Mouse (Mus musculus) spleen, postnatal 10 days (tissue): ENCODE measurements around the gene Uxs1.

Source experiments
- DNase-seq, 2 experiments: peaks; one replicate each; pipeline ENCODE4 v3.0.0; 2021 to 2022; ENCODE audit warnings: low spot score in 2 of 2

The Uxs1 gene

GRCm38 (mm10) chr1:43798048-43798447, 29.6 kb downstream of the Uxs1 start:
- no peak for DNase-seq

GRCm38 (mm10) chr1:43789765-43790164, 37.8 kb downstream of the Uxs1 start:
- DNase-seq, result no peak

DNA sequence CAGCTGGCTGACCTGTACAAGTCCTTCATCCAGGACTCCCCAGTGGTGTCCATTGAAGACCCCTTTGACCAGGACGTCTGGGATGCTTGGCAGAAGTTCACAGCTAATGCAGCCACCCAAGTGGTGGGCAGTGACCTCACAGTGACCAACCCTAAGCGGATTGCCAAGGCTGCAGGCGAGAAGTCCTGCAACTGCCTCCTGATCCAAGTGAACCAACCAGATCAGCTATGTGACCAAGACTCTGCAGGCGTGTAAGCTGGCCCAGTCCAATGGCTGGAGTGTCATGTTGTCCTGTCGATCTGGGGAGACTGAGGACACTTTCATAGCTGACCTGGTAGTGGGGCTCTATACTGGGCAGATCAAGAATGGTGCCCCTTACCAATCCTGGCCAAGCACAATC, 40.9 kb downstream of the Uxs1 start:
- no peak for DNase-seq

GRCm38 (mm10) chr1:43785316-43785715, 42.3 kb downstream of the Uxs1 start:
- DNase-seq, result no peak

- DNase-seq, result no peak
These were observed 44.4 kb downstream of the Uxs1 start for GRCm38 (mm10) chr1:43783186-43783585.

GRCm38 (mm10) chr1:43782680-43783079, 44.9 kb downstream of the Uxs1 start:
- DNase-seq, result no peak

- DNase-seq, result no peak
These were observed 45.9 kb downstream of the Uxs1 start for GRCm38 (mm10) chr1:43781672-43782071.

GRCm38 (mm10) chr1:43781195-43781594, 46.4 kb downstream of the Uxs1 start:
- DNase-seq, result no peak

GRCm38 (mm10) chr1:43776106-43776505, 51.5 kb downstream of the Uxs1 start:
- no peak for DNase-seq

DNA sequence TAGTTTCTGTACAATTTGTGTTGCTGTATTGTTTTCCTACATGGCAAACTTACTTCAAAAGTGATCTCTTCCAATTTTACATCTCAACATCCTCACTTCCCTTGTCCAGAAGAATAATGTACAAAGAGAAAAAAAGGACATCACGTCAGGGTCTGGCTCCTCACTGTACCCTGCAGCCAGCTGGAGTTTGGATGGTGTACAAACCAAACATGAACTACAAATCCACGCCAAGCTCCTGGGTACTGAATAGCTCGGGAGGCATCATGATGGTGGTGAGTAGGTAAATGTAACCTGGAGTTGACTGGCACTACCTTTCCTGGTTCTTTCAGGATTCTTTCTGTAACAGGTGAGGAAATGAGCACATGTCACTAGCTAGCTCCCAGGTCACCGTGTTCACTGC, 53.5 kb downstream of the Uxs1 start:
- no peak for DNase-seq

DNA sequence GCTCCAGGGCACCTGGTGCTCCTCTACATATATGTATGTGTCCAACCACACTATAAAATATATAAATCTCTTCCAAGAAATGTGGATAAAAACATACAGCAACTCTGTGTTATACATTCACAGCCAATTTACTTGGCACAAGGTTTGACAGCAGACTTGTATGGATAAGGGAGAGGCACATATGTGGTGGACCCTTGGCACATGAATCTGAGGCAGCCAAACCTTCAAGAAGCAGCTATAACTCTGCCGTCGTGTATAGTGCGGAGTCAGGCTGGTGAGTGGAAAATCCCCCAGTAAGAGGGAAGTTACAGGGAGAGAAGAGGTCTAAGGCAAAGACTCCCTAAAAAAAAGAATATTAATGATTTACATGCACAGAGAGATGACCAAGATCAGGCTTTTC, 54.9 kb downstream of the Uxs1 start:
- DNase-seq, result no peak

GRCm38 (mm10) chr1:43770032-43770431, 57.6 kb downstream of the Uxs1 start:
- no peak for DNase-seq

DNA sequence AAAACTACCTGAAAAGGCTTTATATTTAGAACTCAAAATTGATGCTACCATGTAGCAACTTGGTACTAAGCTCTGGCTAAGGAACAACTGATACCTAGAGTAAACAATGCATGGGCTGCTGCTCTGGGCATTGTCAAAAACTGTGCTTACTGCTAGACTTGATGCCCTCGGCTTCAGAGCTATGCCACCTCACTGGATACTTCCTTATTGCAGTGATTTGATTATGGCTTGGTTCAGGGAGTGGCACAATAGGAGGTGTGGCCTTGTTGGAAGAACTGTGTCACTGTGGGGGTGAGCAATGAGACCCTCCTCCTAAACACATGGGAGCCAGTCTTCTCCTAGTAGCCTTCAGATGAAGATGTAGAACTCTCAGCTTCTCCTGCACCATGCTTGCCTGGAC, 58.3 kb downstream of the Uxs1 start:
- no peak for DNase-seq

DNA sequence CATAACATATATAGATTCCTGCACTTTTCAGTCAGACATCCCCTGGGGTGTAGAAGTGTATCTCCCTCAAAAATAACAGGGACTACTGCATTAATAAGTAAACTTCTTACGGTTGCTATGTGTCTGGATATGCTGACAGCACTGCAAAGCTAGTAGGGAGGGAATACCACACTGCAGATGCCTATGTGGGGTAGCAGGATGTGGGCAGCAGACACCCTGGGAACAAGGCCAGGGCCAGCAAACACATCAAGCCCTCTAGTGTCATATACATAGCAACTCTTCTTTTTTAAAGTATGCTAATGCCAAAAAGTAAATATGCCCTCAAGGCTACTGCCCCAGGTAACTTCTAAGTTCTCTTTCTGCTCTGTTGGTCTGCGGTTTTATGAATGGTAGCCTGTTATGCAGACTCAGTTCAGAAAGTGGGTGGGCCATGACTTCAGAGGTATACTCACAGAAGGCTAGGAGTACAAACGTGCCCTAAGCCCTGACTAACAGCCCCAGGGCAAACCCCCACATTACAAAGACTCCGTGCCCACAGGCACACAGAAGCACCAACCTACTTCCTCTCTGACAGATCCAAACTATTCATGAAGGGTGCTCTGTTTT, 59.1 kb downstream of the Uxs1 start:
- DNase-seq, result no peak

DNA sequence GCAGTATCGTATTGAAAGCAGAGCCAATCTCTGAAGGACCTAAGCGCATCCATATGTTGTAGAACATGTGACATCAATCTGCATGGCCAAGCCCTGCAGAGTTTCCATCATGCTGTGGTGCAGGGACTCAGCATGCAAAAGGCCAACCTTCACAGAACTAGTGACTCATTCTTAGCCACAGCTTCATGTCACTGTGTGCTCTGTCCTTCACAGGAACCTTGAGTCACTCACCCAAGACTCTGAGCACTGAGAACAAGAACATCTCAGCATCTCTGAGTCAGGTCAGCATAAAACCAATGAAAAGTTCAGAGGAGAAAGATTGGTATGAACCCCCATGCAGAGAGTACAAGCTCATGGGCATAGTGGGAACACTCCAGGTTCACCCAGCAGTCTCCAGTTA, 61.3 kb downstream of the Uxs1 start:
- no peak for DNase-seq

- DNase-seq, result no peak
These were observed 63.1 kb downstream of the Uxs1 start for GRCm38 (mm10) chr1:43764481-43764880.

DNA sequence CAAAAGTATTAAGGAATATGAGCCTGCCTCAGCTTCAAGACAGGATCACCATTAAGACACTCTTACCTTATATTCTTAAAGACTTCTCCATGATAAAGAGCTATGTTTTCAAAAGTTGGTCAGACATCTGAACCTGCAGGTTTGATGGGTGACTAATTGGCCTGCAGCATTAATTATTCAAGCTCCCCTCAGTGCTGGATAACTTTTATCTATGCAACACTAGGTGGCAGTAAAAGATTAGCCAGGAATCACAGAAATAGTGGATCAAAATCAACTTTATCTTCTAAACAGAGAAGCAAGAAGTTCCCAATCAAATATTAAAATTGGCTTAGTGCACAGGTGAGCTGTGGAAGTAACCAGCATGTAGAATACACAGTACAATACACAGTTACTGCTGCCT, 67.5 kb downstream of the Uxs1 start:
- DNase-seq, result no peak

- no peak for DNase-seq
These were observed 72.9 kb downstream of the Uxs1 start for GRCm38 (mm10) chr1:43754448-43755312.

GRCm38 (mm10) chr1:43738519-43738894, 89.1 kb downstream of the Uxs1 start:
- no peak for DNase-seq

DNA sequence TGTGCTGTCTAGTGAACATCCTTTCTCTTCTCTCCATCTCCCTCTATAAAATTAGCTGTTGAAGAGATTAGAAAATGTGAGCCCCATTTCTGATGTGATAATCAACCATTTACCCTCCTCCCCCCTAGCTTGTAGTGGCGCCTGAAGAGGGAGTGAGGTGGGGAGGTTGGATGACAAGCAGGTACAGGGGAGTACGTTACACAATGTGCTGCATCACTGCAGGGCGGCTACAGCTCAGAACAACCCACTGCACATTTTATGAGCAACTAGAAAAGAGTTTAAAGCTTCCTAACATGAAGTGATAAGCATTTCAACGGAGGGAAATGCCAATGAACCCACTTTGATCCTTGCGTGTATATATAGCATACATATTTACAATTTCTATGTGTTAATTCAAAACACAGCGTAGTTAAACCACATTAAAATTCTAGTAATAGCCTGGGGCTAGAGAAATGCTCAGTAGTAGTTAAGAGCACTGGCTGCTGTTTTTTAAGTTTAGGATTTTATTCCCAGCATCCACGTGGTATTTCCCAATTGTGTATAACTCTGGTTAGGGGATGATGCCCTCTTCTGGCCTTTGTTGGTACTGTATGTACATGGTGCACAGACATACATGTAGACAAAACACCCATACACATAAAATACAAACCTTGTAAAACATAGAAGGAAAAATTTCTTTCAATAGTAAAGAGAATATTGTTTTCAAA, 89.6 kb downstream of the Uxs1 start:
- peak; percentile 16 to 50 for DNase-seq

DNA sequence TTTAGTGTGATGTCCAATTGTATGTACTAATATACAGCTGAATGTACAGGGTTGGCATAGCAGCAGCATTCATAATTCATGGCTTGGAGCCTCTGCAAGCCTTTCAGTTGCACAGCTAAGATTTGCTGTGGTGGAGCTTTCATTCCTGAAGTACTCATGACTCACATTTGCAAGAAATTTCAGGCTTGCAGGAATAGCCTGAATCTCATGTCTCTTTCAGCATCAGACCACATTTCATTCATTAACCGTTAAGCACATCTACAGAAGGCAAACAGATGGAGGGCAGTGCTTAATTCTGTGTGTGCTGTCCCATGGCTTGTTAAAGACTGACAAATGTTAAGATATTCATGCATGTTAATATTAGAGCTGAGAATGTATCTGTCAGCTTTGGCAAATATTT, 94.9 kb downstream of the Uxs1 start:
- DNase-seq, result no peak

GRCm38 (mm10) chr1:43732100-43732499, 95.5 kb downstream of the Uxs1 start:
- no peak for DNase-seq

DNA sequence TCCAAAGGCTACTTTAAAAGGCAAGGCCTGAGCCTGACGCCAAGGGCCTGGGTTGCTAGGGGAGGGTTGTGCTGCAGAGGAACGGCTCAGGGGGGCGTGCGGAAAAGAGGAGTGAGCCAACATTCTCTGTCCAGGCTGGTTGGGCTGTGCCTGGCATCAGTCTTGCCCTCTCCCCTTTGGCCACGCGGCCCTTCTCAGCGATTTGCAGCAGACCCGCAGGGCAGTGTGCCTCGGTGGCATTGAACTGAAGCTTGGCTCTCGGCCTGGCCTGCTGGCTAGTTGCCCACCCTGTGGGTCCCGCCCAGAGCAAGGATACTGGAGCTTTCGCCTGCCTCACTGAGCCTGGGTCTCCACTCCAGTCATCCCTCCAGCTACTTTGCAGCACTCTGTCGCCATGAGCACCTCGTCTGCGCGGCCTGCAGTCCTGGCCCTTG, 97.1 kb downstream of the Uxs1 start, which contains the start of gene 1500015O10Rik:
Gene 1500015O10Rik, plus strand, starts transcription at position 112 of the 434 bp plus-strand sequence.
- DNase-seq, result peak in 1 of 2 experiments; percentile 14
